ENCODE assay signal across 9 mouse cellular contexts in the genomic region with DNA sequence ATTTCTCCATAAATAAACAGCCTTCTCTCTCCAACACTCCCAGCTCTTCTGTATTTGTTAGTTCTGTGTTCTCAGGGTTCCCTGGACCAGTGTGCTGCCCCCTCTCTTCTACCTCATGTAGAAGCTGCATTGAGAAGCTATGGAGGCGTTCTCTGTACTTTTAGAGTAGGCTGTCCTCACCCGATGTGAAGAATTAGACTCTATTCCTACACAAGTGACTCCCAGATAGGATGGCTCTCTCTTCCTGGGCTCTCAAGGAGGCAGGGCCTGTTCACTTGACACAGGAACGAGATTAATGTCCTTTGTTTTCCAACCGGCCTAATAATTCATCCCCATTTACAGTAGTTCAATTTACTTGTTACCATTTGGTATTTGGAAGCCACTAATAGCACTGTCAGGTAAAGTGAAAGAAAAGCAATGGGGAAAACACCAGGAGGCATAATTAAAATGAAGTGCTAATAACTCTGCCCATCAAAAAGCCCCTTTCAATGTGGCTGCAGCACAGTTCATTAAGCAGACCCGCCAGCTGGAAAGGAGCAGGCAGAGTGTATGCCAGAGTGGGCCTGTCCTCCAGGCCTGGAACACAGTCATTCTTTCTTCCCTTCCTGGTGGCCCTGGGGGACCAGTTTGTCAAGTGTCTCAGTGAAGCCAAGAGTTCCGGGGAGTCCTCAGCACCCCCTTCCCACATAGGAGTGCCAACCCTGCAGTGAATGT.
A peak's percentile ranks its signal among the peaks of the same experiment; 100 is the strongest.
DNase-seq lines count a peak whose midpoint lies in the region; ATAC-seq lines count a peak whose summit lies in the region.
"Had no signal": no experiment of that assay in that cellular context is flagged by ENCODE, and none has a peak within 500 bp of the region (broad histone marks: within the 10 kb centered on the region; RNA-seq: fewer than 3 reads in every experiment).

No protein-coding gene starts in this region.

- no peaks in the 10 kb centered on the region for H3K36me3 ChIP-seq in neural tube, embryonic 11.5 days (ENCODE audit: control insufficient read depth, insufficient read depth, low read length)
- H3K36me3 ChIP-seq in hindbrain, embryonic 12.5 days = no peaks in the 10 kb centered on the region
- no peaks in the 10 kb centered on the region for H3K36me3 ChIP-seq in neural tube, embryonic 15.5 days

- no peak overlapping the region for H3K9ac ChIP-seq in neural tube, embryonic 11.5 days (ENCODE audit: low read length)
- H3K9ac ChIP-seq in hindbrain, embryonic 12.5 days = no peak overlapping the region
- no peak overlapping the region for H3K9ac ChIP-seq in neural tube, embryonic 15.5 days (replicated peaks)

- no peak overlapping the region for H3K4me3 ChIP-seq in neural tube, embryonic 11.5 days (ENCODE audit: low read depth, low read length)
- H3K4me3 ChIP-seq in hindbrain, embryonic 12.5 days = no peak overlapping the region
- no peak overlapping the region for H3K4me3 ChIP-seq in neural tube, embryonic 15.5 days (replicated peaks)
- H3K4me3 ChIP-seq: erythroblast, embryonic 14.5 days had no signal

- no peaks in the 10 kb centered on the region for H3K27me3 ChIP-seq in neural tube, embryonic 11.5 days (ENCODE audit: control insufficient read depth, insufficient read depth, low read length)
- H3K27me3 ChIP-seq in hindbrain, embryonic 12.5 days = no peaks in the 10 kb centered on the region
- H3K27me3 ChIP-seq in neural tube, embryonic 15.5 days (replicated peaks) = no peaks in the 10 kb centered on the region

- H3K4me2 ChIP-seq in neural tube, embryonic 11.5 days (ENCODE audit: low read depth) = no peak overlapping the region
- H3K4me2 ChIP-seq in hindbrain, embryonic 12.5 days (replicated peaks) = no peak overlapping the region
- no peak overlapping the region for H3K4me2 ChIP-seq in neural tube, embryonic 15.5 days

- 0 out of 2 replicates have a peak overlapping the region, but pooled peaks have one; percentile 1 for H3K27ac ChIP-seq in neural tube, embryonic 11.5 days (ENCODE audit: low read depth, low read length)
- peak overlapping the region; percentile 52 for H3K27ac ChIP-seq in hindbrain, embryonic 12.5 days
- H3K27ac ChIP-seq in neural tube, embryonic 15.5 days (replicated peaks) = peak overlapping the region; percentile 56

- no peaks in the 10 kb centered on the region for H3K9me3 ChIP-seq in neural tube, embryonic 11.5 days (ENCODE audit: control insufficient read depth, low read length)
- H3K9me3 ChIP-seq in hindbrain, embryonic 12.5 days (replicated peaks) = no peaks in the 10 kb centered on the region
- no peaks in the 10 kb centered on the region for H3K9me3 ChIP-seq in neural tube, embryonic 15.5 days (replicated peaks)

- H3K4me1 ChIP-seq in neural tube, embryonic 11.5 days (ENCODE audit: control insufficient read depth, insufficient read depth, low read length) = 0 out of 2 replicates have a peak, but pooled peaks cover 6% of the 10 kb centered on the region
- H3K4me1 ChIP-seq in hindbrain, embryonic 12.5 days = peaks cover 8% of the 10 kb centered on the region
- H3K4me1 ChIP-seq in neural tube, embryonic 15.5 days = peaks cover 9% of the 10 kb centered on the region

- WGBS in neural tube, embryonic 11.5 days = 45% methylated on average over 6 of the region's 6 CpGs
- WGBS in hindbrain, embryonic 12.5 days = 50% methylated on average over 6 of the region's 6 CpGs
- WGBS in neural tube, embryonic 15.5 days = 22% methylated on average over 6 of the region's 6 CpGs

- no peak; the same call in 1 of the 2 replicates for ATAC-seq in neural tube, embryonic 11.5 days (ENCODE audit: insufficient read depth, low FRiP score, low TSS enrichment)
- peak; percentile 72 for ATAC-seq in hindbrain, embryonic 12.5 days (ENCODE audit: low FRiP score)
- ATAC-seq in neural tube, embryonic 15.5 days (ENCODE audit: low FRiP score) = peak; percentile 79

- peak; percentile 12 for DNase-seq in adrenal gland, postnatal 14 days
- no peak for DNase-seq in adrenal gland, postnatal 25 days
- DNase-seq in neural tube, embryonic 11.5 days (ENCODE audit: low spot score) = peak; percentile 18
- no peak for DNase-seq in neural tube, embryonic 10.5 days (ENCODE audit: extremely low spot score, low spot score)
- no peak for DNase-seq in thymus, postnatal 0 days (ENCODE audit: low spot score)
- no peak for DNase-seq in spleen, adult 12 weeks (ENCODE audit: low spot score)

Comparison
In these comparisons a context has a peak if more than half of its experiments do, and no peak if none do; other contexts are left out.
1. DNase-seq: peak in adrenal gland, postnatal 14 days (single experiment) and neural tube, embryonic 11.5 days (single experiment); none in adrenal gland, postnatal 25 days (single experiment), neural tube, embryonic 10.5 days (single experiment), thymus, postnatal 0 days (single experiment) and spleen, adult 12 weeks (single experiment).
2. H3K27ac ChIP-seq: peak in every context shown above with its lines; median percentile 56 in neural tube, embryonic 15.5 days; 52 in hindbrain, embryonic 12.5 days; 1 in neural tube, embryonic 11.5 days.